Mouse (Mus musculus): ENCODE data around the gene Rpl10l. TPM values are rescaled to one million over a fixed set of nuclear protein-coding genes. Genes with fewer than 3 reads are reported as not detected.

Rpl10l gene
- not detected in 2 replicates for polyA plus RNA-seq (2012; rRNA removed)

DNA sequence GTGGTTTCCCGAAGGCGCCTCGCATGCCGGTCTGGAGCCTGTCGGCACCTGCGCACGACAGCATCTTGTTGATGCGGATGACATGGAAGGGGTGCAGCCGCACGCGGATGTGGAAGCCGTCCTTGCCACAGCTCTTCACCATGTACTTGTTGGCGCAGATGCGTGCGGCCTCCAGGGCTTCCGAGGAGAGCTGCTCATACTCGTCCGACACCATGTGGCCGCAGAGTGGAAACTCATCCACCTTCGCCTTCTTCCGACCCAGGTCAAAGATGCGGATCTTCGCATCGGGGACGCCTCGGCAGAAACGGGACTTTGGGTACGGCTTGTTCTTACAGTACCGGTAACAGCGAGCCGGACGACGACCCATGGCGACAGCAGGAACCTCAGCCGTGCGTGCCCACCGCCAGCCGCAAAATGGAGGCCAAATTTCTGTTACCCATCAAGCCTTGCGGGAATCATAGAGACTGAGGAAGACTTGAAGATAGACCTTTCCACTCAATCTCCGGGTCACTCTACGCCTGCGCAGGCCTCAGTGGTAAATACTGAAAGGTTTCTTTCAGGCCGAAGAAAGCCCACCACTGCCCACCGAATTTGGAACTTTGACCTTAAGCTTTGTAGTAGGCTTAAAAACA lies at the start of gene Rpl10l:
Rpl10l (minus strand) TSS at position 411 of the 632 bp plus-strand sequence.
- no peak for DNase-seq
- H3K27me3 ChIP-seq (ENCODE audit: control insufficient read depth, insufficient read depth, low read length) = no peaks in the 10 kb centered on the region
- TF ChIP-seq CTCF (IDR thresholded peaks at IDR 0.05; ENCODE audit: borderline replicate concordance, insufficient read depth, low read depth, low read length) (no peak), POLR2A (IDR thresholded peaks at IDR 0.05; ENCODE audit: borderline replicate concordance, insufficient read depth, low read length) (no peak)
- H3K27ac ChIP-seq (ENCODE audit: insufficient read depth, low read length) = no peak within 1 kb of the TSS
- H3K4me1 ChIP-seq (ENCODE audit: control insufficient read depth, insufficient read depth, low read length) = no peaks in the 10 kb centered on the region
- 98% methylated on average over 44 of the region's 44 CpGs for WGBS
- no peak within 1 kb of the TSS for H3K4me3 ChIP-seq (replicated peaks; ENCODE audit: insufficient read depth, low read depth, low read length)

DNA sequence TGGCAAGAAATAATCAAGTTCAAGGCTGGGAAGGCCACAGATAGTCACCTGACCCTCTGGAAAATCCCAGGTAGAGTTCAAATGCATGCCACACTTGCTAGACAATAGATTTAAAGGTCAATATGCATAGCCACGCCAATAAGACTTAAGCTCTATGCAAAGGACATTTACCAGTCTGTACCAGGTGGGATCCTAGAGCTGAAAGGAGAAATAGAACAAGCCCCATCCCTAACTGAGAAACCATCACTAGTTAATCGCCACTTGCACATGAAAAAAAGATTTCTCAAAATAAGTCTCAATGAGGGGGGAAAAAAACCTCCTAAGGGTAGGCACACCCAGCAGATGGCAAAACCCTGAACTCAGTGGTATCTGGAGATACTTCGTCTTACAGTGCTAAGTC lies 8.3 kb downstream of the Rpl10l start:
- Histone ChIP-seq H3K4me1 (ENCODE audit: control insufficient read depth, insufficient read depth, low read length) (no peaks in the 10 kb centered on the region), H3K27ac (ENCODE audit: insufficient read depth, low read length) (no peak overlapping the region), H3K4me3 (replicated peaks; ENCODE audit: insufficient read depth, low read depth, low read length) (no peak overlapping the region), H3K27me3 (ENCODE audit: control insufficient read depth, insufficient read depth, low read length) (no peaks in the 10 kb centered on the region)
- WGBS = 80% methylated on average over 3 of the region's 3 CpGs
- TF ChIP-seq CTCF (IDR thresholded peaks at IDR 0.05; ENCODE audit: borderline replicate concordance, insufficient read depth, low read depth, low read length) = no peak
- no peak for TF ChIP-seq POLR2A (IDR thresholded peaks at IDR 0.05; ENCODE audit: borderline replicate concordance, insufficient read depth, low read length)
- no peak for DNase-seq

DNA sequence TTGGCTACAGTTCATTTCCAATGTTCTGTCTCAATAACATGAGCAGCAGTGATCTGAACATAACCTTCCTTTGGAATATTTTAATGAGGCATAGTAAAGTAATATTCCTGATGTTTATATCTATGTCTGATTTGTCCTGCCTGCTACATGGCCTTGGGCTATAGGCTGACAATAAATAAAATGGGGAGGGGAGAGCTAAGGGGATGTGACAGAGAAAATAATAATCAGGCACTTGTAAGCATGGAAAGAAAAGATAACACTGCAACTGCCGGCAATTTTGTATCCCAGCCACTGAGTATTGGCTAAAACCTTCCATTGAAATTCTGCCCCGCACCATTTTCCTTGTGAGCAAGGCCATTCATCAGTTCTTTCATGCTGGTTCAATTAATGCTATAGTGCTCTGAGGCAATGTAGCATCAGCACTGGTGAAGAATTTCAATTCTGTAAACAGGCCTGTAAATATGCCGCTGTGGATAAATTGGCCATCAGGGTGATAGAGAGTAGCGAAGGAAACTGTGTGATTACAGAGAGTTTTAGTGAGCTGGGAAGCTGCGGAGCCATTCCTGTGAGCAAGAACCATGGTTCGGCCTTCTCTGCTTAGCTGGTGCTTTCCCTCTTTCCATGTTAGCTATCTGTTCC lies 38.6 kb downstream of the Rpl10l start:
- H3K4me3 ChIP-seq (replicated peaks; ENCODE audit: insufficient read depth, low read depth, low read length) = no peak overlapping the region
- no peak overlapping the region for H3K27ac ChIP-seq (ENCODE audit: insufficient read depth, low read length)
- H3K4me1 ChIP-seq (ENCODE audit: control insufficient read depth, insufficient read depth, low read length) = no peaks in the 10 kb centered on the region
- no peaks in the 10 kb centered on the region for H3K27me3 ChIP-seq (ENCODE audit: control insufficient read depth, insufficient read depth, low read length)
- DNase-seq = no peak
- TF ChIP-seq CTCF (IDR thresholded peaks at IDR 0.05; ENCODE audit: borderline replicate concordance, insufficient read depth, low read depth, low read length) = no peak
- TF ChIP-seq POLR2A (IDR thresholded peaks at IDR 0.05; ENCODE audit: borderline replicate concordance, insufficient read depth, low read length) = no peak
- 86% methylated on average over 6 of the region's 6 CpGs for WGBS

DNA sequence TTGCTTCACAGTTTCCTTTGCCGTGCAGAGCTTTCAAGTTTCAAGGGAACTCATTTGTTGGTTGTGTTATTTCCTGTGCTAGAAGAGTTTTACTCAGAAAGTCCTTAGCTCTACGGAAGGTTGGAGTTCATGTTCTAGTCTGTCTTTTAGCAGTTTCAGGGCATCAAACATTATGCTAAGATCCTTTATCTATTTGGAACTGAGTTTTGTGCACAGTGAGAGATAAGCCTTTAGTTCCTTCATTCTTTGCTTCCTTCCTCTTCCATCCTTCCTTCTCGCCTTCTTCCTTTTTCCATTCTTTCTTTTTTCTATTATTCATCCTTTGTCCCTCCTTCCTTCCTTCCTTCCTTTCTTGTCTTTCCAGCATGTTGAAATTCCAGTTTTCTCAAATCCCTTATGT lies 50.0 kb downstream of the Rpl10l start:
- H3K27ac ChIP-seq (ENCODE audit: insufficient read depth, low read length) = no peak overlapping the region
- no peak overlapping the region for H3K4me3 ChIP-seq (replicated peaks; ENCODE audit: insufficient read depth, low read depth, low read length)
- DNase-seq = no peak
- no peaks in the 10 kb centered on the region for H3K4me1 ChIP-seq (ENCODE audit: control insufficient read depth, insufficient read depth, low read length)
- TF ChIP-seq CTCF (IDR thresholded peaks at IDR 0.05; ENCODE audit: borderline replicate concordance, insufficient read depth, low read depth, low read length) (no peak), POLR2A (IDR thresholded peaks at IDR 0.05; ENCODE audit: borderline replicate concordance, insufficient read depth, low read length) (no peak)
- no peaks in the 10 kb centered on the region for H3K27me3 ChIP-seq (ENCODE audit: control insufficient read depth, insufficient read depth, low read length)
- 90% methylated on average over 3 of the region's 3 CpGs for WGBS
